Mouse (Mus musculus): Measurements from ENCODE around the gene Ambn. TPM values are rescaled to one million over a fixed set of nuclear protein-coding genes. Genes with fewer than 3 reads are reported as not detected.

The Ambn gene
- polyA plus RNA-seq, 1 experiment from 2014 or later, result not detected

- 93% methylated on average over 3 of the region's 3 CpGs for WGBS
- Histone ChIP-seq H3K9ac (ENCODE audit: low read depth, low read length) (no peak overlapping the region), H3K36me3 (ENCODE audit: control insufficient read depth, insufficient read depth, low read length) (no peaks in the 10 kb centered on the region), H3K9me3 (ENCODE audit: control insufficient read depth, low read length) (no peaks in the 10 kb centered on the region; the same call in 1 of the 2 replicates), H3K4me3 (ENCODE audit: low read length) (no peak overlapping the region), H3K27ac (ENCODE audit: low read depth, low read length) (no peak overlapping the region), H3K27me3 (replicated peaks; ENCODE audit: control insufficient read depth, insufficient read depth, low read length) (no peaks in the 10 kb centered on the region), H3K4me1 (ENCODE audit: control insufficient read depth, insufficient read depth, low read depth, low read length) (no peaks in the 10 kb centered on the region), H3K4me2 (ENCODE audit: low read length) (no peak overlapping the region)
- ATAC-seq, result no peak
Measured at GRCm38 (mm10) chr5:88499781-88500180, 44.0 kb downstream of the Ambn start.

- H3K4me3 ChIP-seq (ENCODE audit: low read length), result no peak overlapping the region
- H3K4me1 ChIP-seq (ENCODE audit: control insufficient read depth, insufficient read depth, low read depth, low read length), result no peaks in the 10 kb centered on the region
- H3K36me3 ChIP-seq (ENCODE audit: control insufficient read depth, insufficient read depth, low read length), result no peaks in the 10 kb centered on the region
- no peaks in the 10 kb centered on the region for H3K9me3 ChIP-seq (ENCODE audit: control insufficient read depth, low read length)
- no peak overlapping the region for H3K27ac ChIP-seq (ENCODE audit: low read depth, low read length)
- H3K4me2 ChIP-seq (ENCODE audit: low read length), result no peak overlapping the region
- ATAC-seq, result no peak
- 78% methylated on average over 1 of the region's 1 CpGs for WGBS
- H3K9ac ChIP-seq (ENCODE audit: low read depth, low read length), result no peak overlapping the region
- no peaks in the 10 kb centered on the region for H3K27me3 ChIP-seq (replicated peaks; ENCODE audit: control insufficient read depth, insufficient read depth, low read length)
Measured at GRCm38 (mm10) chr5:88508555-88508954, 52.8 kb downstream of the Ambn start.

- Histone ChIP-seq H3K4me2 (ENCODE audit: low read length) (no peak overlapping the region), H3K9me3 (ENCODE audit: control insufficient read depth, low read length) (no peaks in the 10 kb centered on the region), H3K36me3 (ENCODE audit: control insufficient read depth, insufficient read depth, low read length) (no peaks in the 10 kb centered on the region), H3K9ac (ENCODE audit: low read depth, low read length) (no peak overlapping the region), H3K4me1 (ENCODE audit: control insufficient read depth, insufficient read depth, low read depth, low read length) (no peaks in the 10 kb centered on the region), H3K27ac (ENCODE audit: low read depth, low read length) (no peak overlapping the region), H3K4me3 (ENCODE audit: low read length) (no peak overlapping the region), H3K27me3 (replicated peaks; ENCODE audit: control insufficient read depth, insufficient read depth, low read length) (no peaks in the 10 kb centered on the region)
- 85% methylated on average over 1 of the region's 1 CpGs for WGBS
- no peak for ATAC-seq
Measured at GRCm38 (mm10) chr5:88508990-88509389, 53.2 kb downstream of the Ambn start.

Other genes with a start within 250 kb of the Ambn start
- not detected in 2 replicates for gene Gm7714, start 187.1 kb upstream of the Ambn start, polyA plus RNA-seq (2015; fragmentation: Nextera tagmentation; extraction: Ambion mirVana)
- not detected in 2 replicates for gene Prol1, start 138.7 kb upstream of the Ambn start, polyA plus RNA-seq (2015; fragmentation: Nextera tagmentation; extraction: Ambion mirVana)
- not detected in 2 replicates for gene Amtn, start 79.9 kb upstream of the Ambn start, polyA plus RNA-seq (2015; fragmentation: Nextera tagmentation; extraction: Ambion mirVana)
- not detected in 2 replicates for gene Enam, start 32.0 kb downstream of the Ambn start, polyA plus RNA-seq (2015; fragmentation: Nextera tagmentation; extraction: Ambion mirVana)
- gene Jchain, start 71.9 kb downstream of the Ambn start, polyA plus RNA-seq (2015; fragmentation: Nextera tagmentation; extraction: Ambion mirVana), result 0.14 and 0.40 TPM in 2 replicates
- gene Utp3, start 98.5 kb downstream of the Ambn start, polyA plus RNA-seq (2015; fragmentation: Nextera tagmentation; extraction: Ambion mirVana), result 47.6 and 48.3 TPM in 2 replicates
- 247 and 253 TPM in 2 replicates for gene Rufy3, start 109.0 kb downstream of the Ambn start, polyA plus RNA-seq (2015; fragmentation: Nextera tagmentation; extraction: Ambion mirVana)
- 39.4 and 54.5 TPM in 2 replicates for gene Grsf1, start 220.2 kb downstream of the Ambn start, polyA plus RNA-seq (2015; fragmentation: Nextera tagmentation; extraction: Ambion mirVana)

Data from hindbrain, embryonic 16.5 days (tissue).